Mouse (Mus musculus) limb, embryonic 12.5 days (tissue): ENCODE measurements around the gene Gad1. TPM values are rescaled to one million over a fixed set of nuclear protein-coding genes. Genes with fewer than 3 reads are reported as not detected.
"Not testable (repeated sequence)": the region's sequence is repeated elsewhere in the genome, so short reads cannot be mapped to it uniquely, and the experiment has no call there.

Source experiments
- ATAC-seq: fragments of 200-750 bp; cut with Nextera tagmentation; 2 replicates; pipeline ENCODE4 v1.8.0; 2017; ENCODE audit warnings: low read depth, moderate TSS enrichment; ENCODE audit not compliant: insufficient number of reproducible peaks, insufficient read depth, low FRiP score, low TSS enrichment
- H3K27ac ChIP-seq: fragments of 300-500 bp; sonication (generic); 2 replicates; pipeline ENCODE4 v1.5.1; 2016; ENCODE audit warnings: mild to moderate bottlenecking, moderate library complexity
- H3K27me3 ChIP-seq: fragments of 300-500 bp; sonication (generic); 2 replicates; pipeline ENCODE4 v1.6.1; 2016; ENCODE audit warnings: mild to moderate bottlenecking, moderate library complexity
- H3K36me3 ChIP-seq: fragments of 300-500 bp; sonication (generic); 2 replicates; pipeline ENCODE4 v1.6.1; 2016; ENCODE audit warnings: mild to moderate bottlenecking, moderate library complexity
- H3K4me1 ChIP-seq: fragments of 300-500 bp; sonication (generic); replicated peaks from 2 replicates; pipeline ENCODE4 v1.6.1; 2016
- H3K4me2 ChIP-seq: fragments of 300-500 bp; sonication (generic); 2 replicates; pipeline ENCODE4 v1.6.1; 2016; ENCODE audit warnings: mild to moderate bottlenecking, moderate library complexity
- H3K4me3 ChIP-seq: fragments of 300-500 bp; sonication (generic); replicated peaks from 2 replicates; pipeline ENCODE4 v1.5.1; 2016; ENCODE audit warnings: mild to moderate bottlenecking
- H3K9ac ChIP-seq: fragments of 300-500 bp; sonication (generic); replicated peaks from 2 replicates; pipeline ENCODE4 v1.6.1; 2016; ENCODE audit warnings: mild to moderate bottlenecking, moderate library complexity
- H3K9me3 ChIP-seq: fragments of 300-500 bp; sonication (generic); 2 replicates; pipeline ENCODE4 v1.6.1; 2016; ENCODE audit warnings: mild to moderate bottlenecking, moderate library complexity
- WGBS: fragments of 180-500 bp; shearing (Covaris S2); methylation state at CpG from one replicate; pipeline ENCODE4 v1.1.7; 2016; 5-methylcytosine and 5-hydroxymethylcytosine counted together
- polyA plus RNA-seq: library from polyadenylated mRNA; unstranded; fragments of >200 nt; fragmentation: Nextera tagmentation; extraction: Ambion mirVana; gene quantifications from 2 replicates; pipeline ENCODE4 v1.2.1, GENCODE M21; 2016

The Gad1 gene
- polyA plus RNA-seq: 0.28 and 0.33 TPM in 2 replicates

GRCm38 (mm10) chr2:70552772-70553171 lies at the start of gene Gad1:
Gene Gad1, plus strand, starts transcription at chr2:70553072.
- 51% methylated on average over 4 of the region's 4 CpGs for WGBS
- H3K27ac ChIP-seq: no peak within 1 kb of the TSS
- no peaks in the 10 kb centered on the region for H3K4me1 ChIP-seq
- no peak within 1 kb of the TSS for H3K9ac ChIP-seq
- ATAC-seq: no peak
- H3K4me3 ChIP-seq: no peak within 1 kb of the TSS
- no peak within 1 kb of the TSS for H3K4me2 ChIP-seq
- H3K36me3 ChIP-seq: no peaks in the 10 kb centered on the region
- peaks cover 12% of the 10 kb centered on the region for H3K27me3 ChIP-seq
- no peaks in the 10 kb centered on the region for H3K9me3 ChIP-seq

- ATAC-seq: no peak
- Histone ChIP-seq H3K9ac (no peak overlapping the region), H3K4me1 (peaks cover under 1% of the 10 kb centered on the region; the same call in 1 of the 2 replicates), H3K4me2 (no peak overlapping the region), H3K27ac (no peak overlapping the region), H3K9me3 (no peaks in the 10 kb centered on the region), H3K27me3 (peaks cover 2% of the 10 kb centered on the region), H3K4me3 (no peak overlapping the region), H3K36me3 (no peaks in the 10 kb centered on the region)
- 87% methylated on average over 10 of the region's 10 CpGs for WGBS
Observed at GRCm38 (mm10) chr2:70503436-70503835, 49.4 kb upstream of the Gad1 start.

- ATAC-seq: no peak
- Histone ChIP-seq H3K27me3 (peaks cover 6% of the 10 kb centered on the region), H3K4me2 (no peak overlapping the region), H3K4me1 (peaks cover 5% of the 10 kb centered on the region), H3K4me3 (no peak overlapping the region), H3K9me3 (no peaks in the 10 kb centered on the region), H3K36me3 (no peaks in the 10 kb centered on the region), H3K9ac (no peak overlapping the region), H3K27ac (no peak overlapping the region)
- WGBS: 29% methylated on average over 1 of the region's 1 CpGs
Observed at GRCm38 (mm10) chr2:70505229-70505628, 47.6 kb upstream of the Gad1 start.

- WGBS: 29% methylated on average over 4 of the region's 4 CpGs
- H3K4me3 ChIP-seq: no peak overlapping the region
Observed at GRCm38 (mm10) chr2:70505896-70506295, 47.0 kb upstream of the Gad1 start.

GRCm38 (mm10) chr2:70506372-70506771 lies 46.5 kb upstream of the Gad1 start:
- H3K4me1 ChIP-seq: peaks cover 5% of the 10 kb centered on the region
- WGBS: 62% methylated on average over 2 of the region's 2 CpGs
- no peak overlapping the region for H3K4me2 ChIP-seq
- no peaks in the 10 kb centered on the region for H3K9me3 ChIP-seq
- no peak overlapping the region for H3K4me3 ChIP-seq
- H3K36me3 ChIP-seq: no peaks in the 10 kb centered on the region
- peaks cover 8% of the 10 kb centered on the region for H3K27me3 ChIP-seq
- no peak overlapping the region for H3K9ac ChIP-seq
- ATAC-seq: no peak
- no peak overlapping the region for H3K27ac ChIP-seq

More at GRCm38 (mm10) chr2:70505896-70506295, 47.0 kb upstream of the Gad1 start:
- Histone ChIP-seq H3K27ac (no peak overlapping the region), H3K9me3 (no peaks in the 10 kb centered on the region), H3K36me3 (no peaks in the 10 kb centered on the region), H3K4me1 (peaks cover 5% of the 10 kb centered on the region), H3K4me2 (no peak overlapping the region), H3K9ac (no peak overlapping the region), H3K27me3 (peaks cover 8% of the 10 kb centered on the region)
- no peak for ATAC-seq

GRCm38 (mm10) chr2:70508496-70508895 lies 44.4 kb upstream of the Gad1 start, which contains the start of gene Erich2:
Gene Erich2, plus strand, starts transcription at chr2:70508819.
- Histone ChIP-seq H3K9ac (peak within 1 kb of the TSS; percentile 51), H3K27ac (no peak within 1 kb of the TSS), H3K27me3 (peaks cover 8% of the 10 kb centered on the region), H3K9me3 (no peaks in the 10 kb centered on the region), H3K36me3 (no peaks in the 10 kb centered on the region), H3K4me2 (peak within 1 kb of the TSS; percentile 78), H3K4me3 (peak within 1 kb of the TSS; percentile 54), H3K4me1 (peaks cover 5% of the 10 kb centered on the region)
- WGBS: 23% methylated on average over 10 of the region's 10 CpGs
- ATAC-seq: no peak

GRCm38 (mm10) chr2:70509021-70509632 lies 43.7 kb upstream of the Gad1 start:
- Histone ChIP-seq H3K4me1 (peaks cover 5% of the 10 kb centered on the region), H3K36me3 (no peaks in the 10 kb centered on the region), H3K4me2 (peak overlapping the region; percentile 78), H3K27me3 (peaks cover 8% of the 10 kb centered on the region), H3K4me3 (peak overlapping the region; percentile 54), H3K27ac (no peak overlapping the region), H3K9ac (peak overlapping the region; percentile 51), H3K9me3 (no peaks in the 10 kb centered on the region)
- peak; percentile 95 for ATAC-seq
- WGBS: under 1% methylated on average over 53 of the region's 56 CpGs

- not testable (repeated sequence) for H3K9me3 ChIP-seq, H3K27me3 ChIP-seq, H3K4me3 ChIP-seq, H3K4me1 ChIP-seq, H3K27ac ChIP-seq, ATAC-seq, H3K36me3 ChIP-seq, H3K9ac ChIP-seq, H3K4me2 ChIP-seq
- 43% methylated on average over 7 of the region's 7 CpGs for WGBS
Observed at GRCm38 (mm10) chr2:70538283-70538682, 14.6 kb upstream of the Gad1 start.

- H3K4me3 ChIP-seq: no peak overlapping the region
- H3K27ac ChIP-seq: no peak overlapping the region
- no peaks in the 10 kb centered on the region for H3K4me1 ChIP-seq
- 66% methylated on average over 6 of the region's 6 CpGs for WGBS
- H3K9me3 ChIP-seq: no peaks in the 10 kb centered on the region
- H3K27me3 ChIP-seq: no peaks in the 10 kb centered on the region
- ATAC-seq: no peak
- H3K4me2 ChIP-seq: no peak overlapping the region
- H3K9ac ChIP-seq: no peak overlapping the region
- no peaks in the 10 kb centered on the region for H3K36me3 ChIP-seq
Observed at GRCm38 (mm10) chr2:70550671-70551070, 2.2 kb upstream of the Gad1 start.

GRCm38 (mm10) chr2:70551446-70551845 lies 1.4 kb upstream of the Gad1 start:
- no peak overlapping the region for H3K9ac ChIP-seq
- 83% methylated on average over 2 of the region's 2 CpGs for WGBS
- H3K4me3 ChIP-seq: no peak overlapping the region
- H3K4me2 ChIP-seq: no peak overlapping the region
- H3K36me3 ChIP-seq: no peaks in the 10 kb centered on the region
- ATAC-seq: no peak
- H3K27ac ChIP-seq: no peak overlapping the region
- no peaks in the 10 kb centered on the region for H3K4me1 ChIP-seq
- peaks cover 4% of the 10 kb centered on the region for H3K27me3 ChIP-seq
- H3K9me3 ChIP-seq: no peaks in the 10 kb centered on the region

- H3K4me2 ChIP-seq: no peak overlapping the region
- no peaks in the 10 kb centered on the region for H3K9me3 ChIP-seq
- WGBS: 77% methylated on average over 15 of the region's 15 CpGs
- no peak overlapping the region for H3K27ac ChIP-seq
- H3K27me3 ChIP-seq: peaks cover 8% of the 10 kb centered on the region
- no peaks in the 10 kb centered on the region for H3K4me1 ChIP-seq
- H3K36me3 ChIP-seq: no peaks in the 10 kb centered on the region
- H3K4me3 ChIP-seq: no peak overlapping the region
- no peak for ATAC-seq
- H3K9ac ChIP-seq: no peak overlapping the region
Observed at GRCm38 (mm10) chr2:70552067-70552598, 739 bp upstream of the Gad1 start.

- Histone ChIP-seq H3K36me3 (no peaks in the 10 kb centered on the region), H3K9me3 (no peaks in the 10 kb centered on the region), H3K4me2 (no peak overlapping the region), H3K4me3 (no peak overlapping the region), H3K27ac (no peak overlapping the region), H3K4me1 (no peaks in the 10 kb centered on the region), H3K9ac (no peak overlapping the region), H3K27me3 (peaks cover 19% of the 10 kb centered on the region)
- WGBS: 80% methylated on average over 3 of the region's 3 CpGs
- no peak for ATAC-seq
Observed at GRCm38 (mm10) chr2:70553826-70554225, 954 bp downstream of the Gad1 start.
